Mouse (Mus musculus): ENCODE data around the gene Plekha7.

GRCm38 (mm10) chr7:116241601-116242000 is 66.6 kb downstream of the Plekha7 start:
- TF ChIP-seq CTCF (IDR thresholded peaks at IDR 0.05) (no peak), EP300 (IDR thresholded peaks at IDR 0.05) (no peak)
